Mouse (Mus musculus) ES-Bruce4 (cell line): Measurements from ENCODE around the gene Fbxo21. TPM values are rescaled to one million over a fixed set of nuclear protein-coding genes. Genes with fewer than 3 reads are reported as not detected.

ENCODE experiments used
- H3K27ac ChIP-seq: 2 replicates; pipeline ENCODE4 v1.5.1; 2012; ENCODE audit warnings: low read length, inconsistent platforms; ENCODE audit not compliant: insufficient read depth
- H3K27me3 ChIP-seq: 2 replicates; pipeline ENCODE4 v1.6.1; 2012; ENCODE audit warnings: mild to moderate bottlenecking, low read length, inconsistent platforms; ENCODE audit not compliant: control insufficient read depth, poor library complexity, insufficient read depth, severe bottlenecking
- H3K36me3 ChIP-seq: 2 replicates; pipeline ENCODE4 v1.6.1; 2012; ENCODE audit warnings: inconsistent platforms, mild to moderate bottlenecking, low read length, moderate library complexity; ENCODE audit not compliant: control insufficient read depth, poor library complexity, insufficient read depth, severe bottlenecking
- H3K4me1 ChIP-seq: one replicate; pipeline ENCODE4 v1.8.1; 2011; ENCODE audit warnings: low read length; ENCODE audit not compliant: control insufficient read depth, insufficient read depth
- H3K4me3 ChIP-seq: 2 replicates; pipeline ENCODE4 v1.5.1; 2011; ENCODE audit warnings: low read depth, mild to moderate bottlenecking, low read length
- H3K9ac ChIP-seq: 2 replicates; pipeline ENCODE4 v1.6.1; 2012; ENCODE audit warnings: low read depth, mild to moderate bottlenecking, inconsistent platforms; ENCODE audit not compliant: poor library complexity, severe bottlenecking
- H3K9me3 ChIP-seq: replicated peaks from 2 replicates; pipeline ENCODE4 v1.6.1; 2012; ENCODE audit warnings: mild to moderate bottlenecking, low read length, inconsistent platforms; ENCODE audit not compliant: control insufficient read depth, poor library complexity, insufficient read depth, severe bottlenecking
- CTCF ChIP-seq: IDR thresholded peaks from one replicate; pipeline ENCODE4 v1.8.1; 2011; ENCODE audit warnings: low read depth, low read length
- EP300 ChIP-seq: IDR thresholded peaks from 2 replicates; pipeline ENCODE4 v1.6.1; 2011; ENCODE audit warnings: low read depth, low read length; ENCODE audit not compliant: insufficient read depth
- POLR2A ChIP-seq: IDR thresholded peaks from one replicate; pipeline ENCODE4 v1.8.1; 2011; ENCODE audit warnings: low read length; ENCODE audit not compliant: insufficient read depth
- polyA plus RNA-seq: library from polyadenylated mRNA; stranded (reverse); fragments of >200 nt; gene quantifications from 2 replicates; pipeline ENCODE4 v1.2.4, GENCODE M21; 2011; ENCODE audit warnings: low read depth; ENCODE audit not compliant: missing spikeins, insufficient read depth, insufficient read length

Gene Fbxo21
- polyA plus RNA-seq: 54.6 and 60.1 TPM in 2 replicates

- Histone ChIP-seq H3K27ac (no peak within 1 kb of the TSS), H3K4me3 (peak within 1 kb of the TSS; percentile 73), H3K9ac (peak within 1 kb of the TSS; percentile 82), H3K27me3 (no peaks in the 10 kb centered on the region), H3K9me3 (no peaks in the 10 kb centered on the region), H3K36me3 (peaks cover 5% of the 10 kb centered on the region; the same call in 1 of the 2 replicates), H3K4me1 (no peaks in the 10 kb centered on the region)
- peak; percentile 51 for TF ChIP-seq POLR2A
- TF ChIP-seq EP300: no peak
These were observed at the start of gene Fbxo21 for GRCm38 (mm10) chr5:117976657-117977500. Gene Fbxo21 (plus strand): TSS chr5:117976730.

GRCm38 (mm10) chr5:117928553-117928952 is 48.0 kb upstream of the Fbxo21 start:
- Histone ChIP-seq H3K4me3 (no peak overlapping the region), H3K27me3 (no peaks in the 10 kb centered on the region), H3K4me1 (no peaks in the 10 kb centered on the region), H3K27ac (no peak overlapping the region), H3K9ac (no peak overlapping the region), H3K9me3 (no peaks in the 10 kb centered on the region), H3K36me3 (no peaks in the 10 kb centered on the region)
- TF ChIP-seq CTCF (peak; percentile 21), POLR2A (no peak), EP300 (no peak)

- H3K9me3 ChIP-seq: no peaks in the 10 kb centered on the region
- no peak overlapping the region for H3K4me3 ChIP-seq
- no peaks in the 10 kb centered on the region for H3K27me3 ChIP-seq
- no peaks in the 10 kb centered on the region for H3K36me3 ChIP-seq
- no peak for TF ChIP-seq POLR2A
- TF ChIP-seq EP300: no peak
- no peak for TF ChIP-seq CTCF
- no peak overlapping the region for H3K27ac ChIP-seq
- H3K4me1 ChIP-seq: no peaks in the 10 kb centered on the region
- no peak overlapping the region for H3K9ac ChIP-seq
These were observed 44.3 kb upstream of the Fbxo21 start for GRCm38 (mm10) chr5:117932222-117932621.

GRCm38 (mm10) chr5:117932862-117933261 is 43.7 kb upstream of the Fbxo21 start:
- TF ChIP-seq CTCF: peak; percentile 84
- TF ChIP-seq POLR2A: no peak
- Histone ChIP-seq H3K27ac (no peak overlapping the region), H3K27me3 (no peaks in the 10 kb centered on the region), H3K9me3 (no peaks in the 10 kb centered on the region), H3K36me3 (no peaks in the 10 kb centered on the region), H3K9ac (no peak overlapping the region), H3K4me3 (no peak overlapping the region), H3K4me1 (no peaks in the 10 kb centered on the region)

- no peaks in the 10 kb centered on the region for H3K4me1 ChIP-seq
- H3K27ac ChIP-seq: no peak overlapping the region
- no peak overlapping the region for H3K4me3 ChIP-seq
- no peak for TF ChIP-seq POLR2A
- no peak for TF ChIP-seq CTCF
- no peak for TF ChIP-seq EP300
- H3K9ac ChIP-seq: no peak overlapping the region
- no peaks in the 10 kb centered on the region for H3K36me3 ChIP-seq
- no peaks in the 10 kb centered on the region for H3K9me3 ChIP-seq
- no peaks in the 10 kb centered on the region for H3K27me3 ChIP-seq
These were observed 40.2 kb upstream of the Fbxo21 start for GRCm38 (mm10) chr5:117936346-117936745.

- Histone ChIP-seq H3K9me3 (no peaks in the 10 kb centered on the region), H3K36me3 (no peaks in the 10 kb centered on the region), H3K27me3 (no peaks in the 10 kb centered on the region), H3K4me1 (no peaks in the 10 kb centered on the region), H3K9ac (no peak overlapping the region), H3K27ac (no peak overlapping the region), H3K4me3 (no peak overlapping the region)
- no peak for TF ChIP-seq EP300
- TF ChIP-seq POLR2A: no peak
- no peak for TF ChIP-seq CTCF
These were observed 39.3 kb upstream of the Fbxo21 start for GRCm38 (mm10) chr5:117937186-117937585.
